Mouse (Mus musculus): ENCODE results near the gene Zfp276. TPM values are rescaled to one million over a fixed set of nuclear protein-coding genes. Genes with fewer than 3 reads are reported as not detected.

Zfp276 gene
- polyA plus RNA-seq, 1 experiment from 2014 or later: 26.5 TPM

- no peak overlapping the region for H3K4me3 ChIP-seq (ENCODE audit: low read depth, low read length)
- DNase-seq (ENCODE audit: low spot score): no peak
- no peaks in the 10 kb centered on the region for H3K9me3 ChIP-seq (ENCODE audit: control insufficient read depth, low read length)
- no peaks in the 10 kb centered on the region for H3K36me3 ChIP-seq (ENCODE audit: control insufficient read depth, insufficient read depth, low read length)
- no peak overlapping the region for H3K9ac ChIP-seq (ENCODE audit: low read length)
- H3K27ac ChIP-seq (ENCODE audit: low read depth, low read length): no peak overlapping the region
- WGBS: 89% methylated on average over 10 of the region's 10 CpGs
- peaks cover 10% of the 10 kb centered on the region for H3K27me3 ChIP-seq (ENCODE audit: control insufficient read depth, insufficient read depth, low read length)
- H3K4me2 ChIP-seq (ENCODE audit: low read depth, low read length, severe bottlenecking): no peak overlapping the region
- no peak for ATAC-seq (replicated peaks; ENCODE audit: low FRiP score)
- peaks cover 12% of the 10 kb centered on the region for H3K4me1 ChIP-seq (replicated peaks; ENCODE audit: control insufficient read depth, insufficient read depth, low read length)
These were observed 14.6 kb upstream of the Zfp276 start for GRCm38 (mm10) chr8:123239398-123239797.

- Histone ChIP-seq H3K4me2 (ENCODE audit: low read depth, low read length, severe bottlenecking) (no peak overlapping the region), H3K4me3 (ENCODE audit: low read depth, low read length) (no peak overlapping the region), H3K9ac (ENCODE audit: low read length) (no peak overlapping the region), H3K4me1 (replicated peaks; ENCODE audit: control insufficient read depth, insufficient read depth, low read length) (no peaks in the 10 kb centered on the region), H3K36me3 (ENCODE audit: control insufficient read depth, insufficient read depth, low read length) (peaks cover 4% of the 10 kb centered on the region), H3K27ac (ENCODE audit: low read depth, low read length) (no peak overlapping the region), H3K9me3 (ENCODE audit: control insufficient read depth, low read length) (no peaks in the 10 kb centered on the region), H3K27me3 (ENCODE audit: control insufficient read depth, insufficient read depth, low read length) (no peaks in the 10 kb centered on the region)
- no peak for DNase-seq (ENCODE audit: low spot score)
- ATAC-seq (replicated peaks; ENCODE audit: low FRiP score): no peak
- WGBS: 90% methylated on average over 7 of the region's 7 CpGs
These were observed 11.7 kb upstream of the Zfp276 start for GRCm38 (mm10) chr8:123242107-123242923.

- H3K27ac ChIP-seq (ENCODE audit: low read depth, low read length): no peak overlapping the region
- DNase-seq (ENCODE audit: low spot score): no peak
- WGBS: 71% methylated on average over 11 of the region's 11 CpGs
These were observed 10.9 kb upstream of the Zfp276 start for GRCm38 (mm10) chr8:123243053-123243452.

GRCm38 (mm10) chr8:123244382-123244781, 9.6 kb upstream of the Zfp276 start:
- no peak overlapping the region for H3K9ac ChIP-seq (ENCODE audit: low read length)
- no peak for DNase-seq (ENCODE audit: low spot score)

More at GRCm38 (mm10) chr8:123243053-123243452, 10.9 kb upstream of the Zfp276 start:
- H3K9ac ChIP-seq (ENCODE audit: low read length): no peak overlapping the region
- no peak overlapping the region for H3K4me2 ChIP-seq (ENCODE audit: low read depth, low read length, severe bottlenecking)
- peaks cover 4% of the 10 kb centered on the region for H3K36me3 ChIP-seq (ENCODE audit: control insufficient read depth, insufficient read depth, low read length)
- ATAC-seq (replicated peaks; ENCODE audit: low FRiP score): no peak
- H3K4me3 ChIP-seq (ENCODE audit: low read depth, low read length): no peak overlapping the region
- H3K9me3 ChIP-seq (ENCODE audit: control insufficient read depth, low read length): no peaks in the 10 kb centered on the region
- H3K27me3 ChIP-seq (ENCODE audit: control insufficient read depth, insufficient read depth, low read length): no peaks in the 10 kb centered on the region
- H3K4me1 ChIP-seq (replicated peaks; ENCODE audit: control insufficient read depth, insufficient read depth, low read length): no peaks in the 10 kb centered on the region

GRCm38 (mm10) chr8:123245543-123245942, 8.5 kb upstream of the Zfp276 start:
- H3K4me1 ChIP-seq (replicated peaks; ENCODE audit: control insufficient read depth, insufficient read depth, low read length): no peaks in the 10 kb centered on the region
- 89% methylated on average over 12 of the region's 12 CpGs for WGBS
- H3K9me3 ChIP-seq (ENCODE audit: control insufficient read depth, low read length): no peaks in the 10 kb centered on the region
- H3K4me2 ChIP-seq (ENCODE audit: low read depth, low read length, severe bottlenecking): no peak overlapping the region
- no peaks in the 10 kb centered on the region for H3K27me3 ChIP-seq (ENCODE audit: control insufficient read depth, insufficient read depth, low read length)
- H3K9ac ChIP-seq (ENCODE audit: low read length): no peak overlapping the region
- peaks cover 4% of the 10 kb centered on the region for H3K36me3 ChIP-seq (ENCODE audit: control insufficient read depth, insufficient read depth, low read length)
- DNase-seq (ENCODE audit: low spot score) (no peak), ATAC-seq (replicated peaks; ENCODE audit: low FRiP score) (no peak)
- H3K4me3 ChIP-seq (ENCODE audit: low read depth, low read length): no peak overlapping the region
- H3K27ac ChIP-seq (ENCODE audit: low read depth, low read length): no peak overlapping the region

More at GRCm38 (mm10) chr8:123244382-123244781, 9.6 kb upstream of the Zfp276 start:
- Histone ChIP-seq H3K4me2 (ENCODE audit: low read depth, low read length, severe bottlenecking) (no peak overlapping the region), H3K36me3 (ENCODE audit: control insufficient read depth, insufficient read depth, low read length) (peaks cover 4% of the 10 kb centered on the region), H3K9me3 (ENCODE audit: control insufficient read depth, low read length) (no peaks in the 10 kb centered on the region), H3K27me3 (ENCODE audit: control insufficient read depth, insufficient read depth, low read length) (no peaks in the 10 kb centered on the region), H3K4me1 (replicated peaks; ENCODE audit: control insufficient read depth, insufficient read depth, low read length) (no peaks in the 10 kb centered on the region), H3K27ac (ENCODE audit: low read depth, low read length) (no peak overlapping the region), H3K4me3 (ENCODE audit: low read depth, low read length) (no peak overlapping the region)
- 98% methylated on average over 4 of the region's 4 CpGs for WGBS
- ATAC-seq (replicated peaks; ENCODE audit: low FRiP score): no peak

- Histone ChIP-seq H3K27ac (ENCODE audit: low read depth, low read length) (no peak overlapping the region), H3K4me2 (ENCODE audit: low read depth, low read length, severe bottlenecking) (no peak overlapping the region), H3K27me3 (ENCODE audit: control insufficient read depth, insufficient read depth, low read length) (no peaks in the 10 kb centered on the region), H3K4me3 (ENCODE audit: low read depth, low read length) (no peak overlapping the region), H3K4me1 (replicated peaks; ENCODE audit: control insufficient read depth, insufficient read depth, low read length) (no peaks in the 10 kb centered on the region; the same call in 1 of the 2 replicates), H3K36me3 (ENCODE audit: control insufficient read depth, insufficient read depth, low read length) (peaks cover 4% of the 10 kb centered on the region), H3K9me3 (ENCODE audit: control insufficient read depth, low read length) (no peaks in the 10 kb centered on the region), H3K9ac (ENCODE audit: low read length) (no peak overlapping the region)
- ATAC-seq (replicated peaks; ENCODE audit: low FRiP score): no peak
- 97% methylated on average over 6 of the region's 6 CpGs for WGBS
- no peak for DNase-seq (ENCODE audit: low spot score)
These were observed 6.2 kb upstream of the Zfp276 start for GRCm38 (mm10) chr8:123247748-123248147.

GRCm38 (mm10) chr8:123248596-123248995, 5.4 kb upstream of the Zfp276 start:
- no peak for DNase-seq (ENCODE audit: low spot score)
- WGBS: 93% methylated on average over 8 of the region's 8 CpGs

GRCm38 (mm10) chr8:123250940-123251339, 3.1 kb upstream of the Zfp276 start:
- Histone ChIP-seq H3K4me2 (ENCODE audit: low read depth, low read length, severe bottlenecking) (no peak overlapping the region), H3K36me3 (ENCODE audit: control insufficient read depth, insufficient read depth, low read length) (peaks cover 4% of the 10 kb centered on the region), H3K4me3 (ENCODE audit: low read depth, low read length) (no peak overlapping the region), H3K27ac (ENCODE audit: low read depth, low read length) (no peak overlapping the region), H3K9me3 (ENCODE audit: control insufficient read depth, low read length) (no peaks in the 10 kb centered on the region), H3K27me3 (ENCODE audit: control insufficient read depth, insufficient read depth, low read length) (no peaks in the 10 kb centered on the region), H3K4me1 (replicated peaks; ENCODE audit: control insufficient read depth, insufficient read depth, low read length) (peaks cover 12% of the 10 kb centered on the region), H3K9ac (ENCODE audit: low read length) (no peak overlapping the region)
- WGBS: 96% methylated on average over 5 of the region's 5 CpGs
- ATAC-seq (replicated peaks; ENCODE audit: low FRiP score): no peak
- no peak for DNase-seq (ENCODE audit: low spot score)

More at GRCm38 (mm10) chr8:123248596-123248995, 5.4 kb upstream of the Zfp276 start:
- H3K4me3 ChIP-seq (ENCODE audit: low read depth, low read length): no peak overlapping the region
- no peak overlapping the region for H3K4me2 ChIP-seq (ENCODE audit: low read depth, low read length, severe bottlenecking)
- no peaks in the 10 kb centered on the region for H3K9me3 ChIP-seq (ENCODE audit: control insufficient read depth, low read length)
- peaks cover 4% of the 10 kb centered on the region for H3K36me3 ChIP-seq (ENCODE audit: control insufficient read depth, insufficient read depth, low read length)
- no peak overlapping the region for H3K9ac ChIP-seq (ENCODE audit: low read length)
- no peak for ATAC-seq (replicated peaks; ENCODE audit: low FRiP score)
- H3K27me3 ChIP-seq (ENCODE audit: control insufficient read depth, insufficient read depth, low read length): no peaks in the 10 kb centered on the region
- H3K4me1 ChIP-seq (replicated peaks; ENCODE audit: control insufficient read depth, insufficient read depth, low read length): peaks cover 6% of the 10 kb centered on the region; the same call in 1 of the 2 replicates
- no peak overlapping the region for H3K27ac ChIP-seq (ENCODE audit: low read depth, low read length)
